Mouse (Mus musculus): ENCODE data around the gene Trappc13. TPM values are rescaled to one million over a fixed set of nuclear protein-coding genes. Genes with fewer than 3 reads are reported as not detected.
A peak's percentile ranks its signal among the peaks of the same experiment; 100 is the strongest.

Trappc13 gene
- polyA plus RNA-seq, 1 experiment from 2014 or later: 79.7 TPM

DNA sequence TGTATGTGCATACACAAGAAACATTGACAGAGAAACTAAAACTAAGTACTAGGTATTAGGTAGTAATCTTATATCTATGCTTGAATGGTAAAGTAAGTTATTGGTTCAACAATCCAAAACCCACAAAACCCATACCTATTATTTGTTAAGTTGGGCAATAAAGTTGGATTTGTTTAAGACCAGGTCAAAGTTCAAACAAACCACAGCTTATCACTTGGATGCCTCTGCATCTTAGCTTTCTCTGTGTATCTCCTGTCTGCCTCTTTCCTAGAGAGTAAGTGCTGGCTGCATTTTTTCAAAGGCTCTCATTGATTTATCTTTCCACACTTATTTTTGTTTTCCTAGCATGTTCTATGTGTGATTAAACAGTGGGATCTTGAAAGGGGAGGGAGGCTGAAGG, 5.8 kb downstream of the Trappc13 start:
- ATAC-seq (ENCODE audit: insufficient read depth, low FRiP score, low TSS enrichment): no peak
- Histone ChIP-seq H3K36me3 (ENCODE audit: control insufficient read depth, insufficient read depth, low read length) (0 out of 2 replicates have a peak, but pooled peaks cover 4% of the 10 kb centered on the region), H3K4me3 (ENCODE audit: low read depth, low read length) (no peak overlapping the region), H3K4me2 (ENCODE audit: low read depth) (no peak overlapping the region), H3K27ac (ENCODE audit: low read depth, low read length) (no peak overlapping the region), H3K4me1 (ENCODE audit: control insufficient read depth, insufficient read depth, low read length) (0 out of 2 replicates have a peak, but pooled peaks cover 5% of the 10 kb centered on the region), H3K9ac (ENCODE audit: low read length) (no peak overlapping the region), H3K27me3 (ENCODE audit: control insufficient read depth, insufficient read depth, low read length) (no peaks in the 10 kb centered on the region), H3K9me3 (ENCODE audit: control insufficient read depth, low read length) (no peaks in the 10 kb centered on the region)
- no peak for DNase-seq (ENCODE audit: low spot score)

DNA sequence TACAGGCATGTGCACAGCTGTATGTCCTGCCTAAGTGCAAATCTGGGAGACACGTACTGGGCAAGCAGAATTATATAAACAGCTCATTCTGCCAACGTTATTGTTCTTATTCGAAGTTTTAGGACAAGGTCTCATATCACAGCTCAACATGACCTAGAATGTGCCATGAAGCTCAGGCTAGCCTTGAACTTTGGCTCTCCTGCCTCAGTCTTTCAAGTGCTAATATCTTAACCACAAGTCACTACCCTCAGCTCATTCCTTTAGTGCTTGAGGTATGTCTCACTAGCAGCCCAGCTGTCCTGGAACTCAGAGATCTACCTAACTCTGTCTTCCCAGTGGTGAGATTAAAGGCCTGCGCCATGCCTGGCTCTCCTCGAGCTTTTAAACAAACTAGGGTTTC, 6.6 kb downstream of the Trappc13 start:
- ATAC-seq (ENCODE audit: insufficient read depth, low FRiP score, low TSS enrichment): no peak
- H3K36me3 ChIP-seq (ENCODE audit: control insufficient read depth, insufficient read depth, low read length): peaks cover 6% of the 10 kb centered on the region; the same call in 1 of the 2 replicates

DNA sequence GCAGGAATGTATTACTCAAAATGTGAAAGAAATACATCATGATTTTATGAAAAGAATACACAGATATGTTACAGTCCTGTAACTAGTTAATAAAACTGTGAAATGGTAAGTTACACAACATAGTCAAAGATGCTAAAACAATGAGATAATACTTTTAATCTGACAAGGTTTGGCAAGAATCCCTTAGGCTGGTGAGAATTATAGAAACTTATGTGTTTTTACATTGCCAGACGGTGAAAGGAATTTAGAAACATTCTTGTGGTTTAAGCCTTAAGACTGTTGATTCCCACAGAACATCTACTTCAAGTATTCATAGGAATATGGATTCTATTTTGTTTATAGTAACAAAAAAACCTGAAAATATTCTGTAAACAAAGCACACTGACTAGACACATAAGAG, 22.6 kb downstream of the Trappc13 start:
- WGBS: 86% methylated on average over 1 of the region's 1 CpGs
- no peaks in the 10 kb centered on the region for H3K36me3 ChIP-seq (ENCODE audit: control insufficient read depth, insufficient read depth, low read length)
- no peak for ATAC-seq (ENCODE audit: insufficient read depth, low FRiP score, low TSS enrichment)

More for the DNA sequence above, 6.6 kb downstream of the Trappc13 start:
- no peak overlapping the region for H3K27ac ChIP-seq (ENCODE audit: low read depth, low read length)
- no peak overlapping the region for H3K4me3 ChIP-seq (ENCODE audit: low read depth, low read length)
- no peak for DNase-seq (ENCODE audit: low spot score)
- WGBS: 94% methylated on average over 5 of the region's 5 CpGs
- no peak overlapping the region for H3K4me2 ChIP-seq (ENCODE audit: low read depth)
- H3K9me3 ChIP-seq (ENCODE audit: control insufficient read depth, low read length): no peaks in the 10 kb centered on the region
- 0 out of 2 replicates have a peak, but pooled peaks cover 3% of the 10 kb centered on the region for H3K4me1 ChIP-seq (ENCODE audit: control insufficient read depth, insufficient read depth, low read length)
- H3K9ac ChIP-seq (ENCODE audit: low read length): no peak overlapping the region
- H3K27me3 ChIP-seq (ENCODE audit: control insufficient read depth, insufficient read depth, low read length): no peaks in the 10 kb centered on the region

GRCm38 (mm10) chr13:104155106-104155505, 23.2 kb downstream of the Trappc13 start:
- Histone ChIP-seq H3K4me2 (ENCODE audit: low read depth) (no peak overlapping the region), H3K36me3 (ENCODE audit: control insufficient read depth, insufficient read depth, low read length) (no peaks in the 10 kb centered on the region), H3K9ac (ENCODE audit: low read length) (no peak overlapping the region), H3K27ac (ENCODE audit: low read depth, low read length) (no peak overlapping the region), H3K27me3 (ENCODE audit: control insufficient read depth, insufficient read depth, low read length) (no peaks in the 10 kb centered on the region), H3K9me3 (ENCODE audit: control insufficient read depth, low read length) (no peaks in the 10 kb centered on the region), H3K4me1 (ENCODE audit: control insufficient read depth, insufficient read depth, low read length) (no peaks in the 10 kb centered on the region), H3K4me3 (ENCODE audit: low read depth, low read length) (no peak overlapping the region)
- DNase-seq (ENCODE audit: low spot score) (no peak), ATAC-seq (ENCODE audit: insufficient read depth, low FRiP score, low TSS enrichment) (no peak)
- WGBS: 92% methylated on average over 7 of the region's 7 CpGs

More for the DNA sequence above, 22.6 kb downstream of the Trappc13 start:
- no peak overlapping the region for H3K4me2 ChIP-seq (ENCODE audit: low read depth)
- H3K27me3 ChIP-seq (ENCODE audit: control insufficient read depth, insufficient read depth, low read length): no peaks in the 10 kb centered on the region
- H3K4me3 ChIP-seq (ENCODE audit: low read depth, low read length): no peak overlapping the region
- no peak for DNase-seq (ENCODE audit: low spot score)
- no peak overlapping the region for H3K27ac ChIP-seq (ENCODE audit: low read depth, low read length)
- H3K9ac ChIP-seq (ENCODE audit: low read length): no peak overlapping the region
- no peaks in the 10 kb centered on the region for H3K9me3 ChIP-seq (ENCODE audit: control insufficient read depth, low read length)
- no peaks in the 10 kb centered on the region for H3K4me1 ChIP-seq (ENCODE audit: control insufficient read depth, insufficient read depth, low read length)

DNA sequence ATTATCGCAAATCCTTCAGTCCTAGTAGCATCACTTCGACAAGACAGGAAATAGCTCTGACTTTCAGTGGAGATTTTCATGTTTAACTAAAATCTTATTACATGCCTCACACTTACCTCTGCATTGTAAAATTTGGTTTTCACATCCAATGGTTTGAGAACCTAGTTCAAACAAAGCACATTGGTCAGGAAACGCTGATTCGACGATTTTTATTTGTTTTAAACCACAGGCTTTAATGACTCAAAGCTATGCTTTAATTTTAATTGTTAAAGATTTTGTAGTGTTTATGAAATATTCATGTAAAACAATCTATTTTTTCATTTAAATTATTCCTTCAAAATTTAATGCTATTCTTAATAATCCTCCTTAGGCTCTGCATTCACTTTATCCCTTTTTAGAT, 24.1 kb downstream of the Trappc13 start:
- peaks cover 2% of the 10 kb centered on the region; the same call in 1 of the 2 replicates for H3K36me3 ChIP-seq (ENCODE audit: control insufficient read depth, insufficient read depth, low read length)
- no peaks in the 10 kb centered on the region for H3K4me1 ChIP-seq (ENCODE audit: control insufficient read depth, insufficient read depth, low read length)
- H3K9me3 ChIP-seq (ENCODE audit: control insufficient read depth, low read length): no peaks in the 10 kb centered on the region
- no peak overlapping the region for H3K9ac ChIP-seq (ENCODE audit: low read length)
- H3K27ac ChIP-seq (ENCODE audit: low read depth, low read length): no peak overlapping the region
- ATAC-seq (ENCODE audit: insufficient read depth, low FRiP score, low TSS enrichment) (no peak), DNase-seq (ENCODE audit: low spot score) (no peak)
- H3K27me3 ChIP-seq (ENCODE audit: control insufficient read depth, insufficient read depth, low read length): no peaks in the 10 kb centered on the region
- 94% methylated on average over 5 of the region's 5 CpGs for whole genome bisulfite sequencing
- no peak overlapping the region for H3K4me2 ChIP-seq (ENCODE audit: low read depth)
- H3K4me3 ChIP-seq (ENCODE audit: low read depth, low read length): no peak overlapping the region

DNA sequence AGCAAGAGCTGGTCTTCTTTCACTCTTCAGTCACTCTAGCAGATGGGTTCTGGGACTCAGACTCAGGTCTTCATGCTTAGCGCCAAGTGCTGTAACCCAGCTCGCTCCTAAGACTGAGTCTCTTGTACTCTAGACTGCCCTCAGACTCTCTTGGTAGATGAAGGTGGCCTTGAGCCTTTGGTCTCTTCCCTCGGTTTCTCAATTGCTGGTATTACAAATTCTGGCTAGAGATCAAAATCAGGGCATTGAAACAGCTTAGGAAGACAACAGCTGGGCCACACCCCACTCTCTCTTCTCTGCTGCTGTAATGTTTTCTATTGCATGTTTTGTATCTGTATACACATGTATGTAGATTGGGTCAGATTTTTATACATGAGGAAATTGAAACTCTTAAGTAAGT, 32.6 kb downstream of the Trappc13 start:
- Histone ChIP-seq H3K4me1 (ENCODE audit: control insufficient read depth, insufficient read depth, low read length) (no peaks in the 10 kb centered on the region), H3K36me3 (ENCODE audit: control insufficient read depth, insufficient read depth, low read length) (peaks cover 12% of the 10 kb centered on the region)
- DNase-seq (ENCODE audit: low spot score): no peak

DNA sequence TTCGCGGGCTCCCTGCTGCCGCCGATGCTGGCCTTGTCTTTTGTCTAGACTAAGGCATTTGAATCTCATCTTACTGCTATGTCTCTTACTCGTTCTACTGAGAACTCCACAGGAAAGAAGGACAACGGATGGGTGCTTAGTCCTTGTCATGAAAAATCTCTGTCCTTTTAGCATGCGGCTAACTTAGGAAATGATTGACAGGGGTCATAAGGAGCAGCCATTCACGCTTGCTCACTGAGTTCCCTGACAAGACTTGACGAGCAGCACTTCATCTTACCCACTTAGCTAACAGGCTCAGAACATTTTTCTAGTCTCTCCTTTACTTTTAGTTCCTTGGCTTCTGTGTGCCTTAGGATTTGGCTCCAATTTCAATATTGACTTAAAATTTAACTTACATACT, 33.4 kb downstream of the Trappc13 start:
- Histone ChIP-seq H3K4me3 (ENCODE audit: low read depth, low read length) (no peak overlapping the region), H3K27ac (ENCODE audit: low read depth, low read length) (no peak overlapping the region), H3K4me1 (ENCODE audit: control insufficient read depth, insufficient read depth, low read length) (no peaks in the 10 kb centered on the region), H3K36me3 (ENCODE audit: control insufficient read depth, insufficient read depth, low read length) (peaks cover 12% of the 10 kb centered on the region), H3K27me3 (ENCODE audit: control insufficient read depth, insufficient read depth, low read length) (no peaks in the 10 kb centered on the region), H3K9me3 (ENCODE audit: control insufficient read depth, low read length) (no peaks in the 10 kb centered on the region), H3K4me2 (ENCODE audit: low read depth) (no peak overlapping the region), H3K9ac (ENCODE audit: low read length) (no peak overlapping the region)
- 88% methylated on average over 9 of the region's 9 CpGs for WGBS
- DNase-seq (ENCODE audit: low spot score): no peak
- no peak for ATAC-seq (ENCODE audit: insufficient read depth, low FRiP score, low TSS enrichment)

More for the DNA sequence above, 32.6 kb downstream of the Trappc13 start:
- no peak overlapping the region for H3K4me3 ChIP-seq (ENCODE audit: low read depth, low read length)
- H3K27me3 ChIP-seq (ENCODE audit: control insufficient read depth, insufficient read depth, low read length): no peaks in the 10 kb centered on the region
- no peak overlapping the region for H3K4me2 ChIP-seq (ENCODE audit: low read depth)
- WGBS: 91% methylated on average over 3 of the region's 3 CpGs
- H3K27ac ChIP-seq (ENCODE audit: low read depth, low read length): no peak overlapping the region
- no peak for ATAC-seq (ENCODE audit: insufficient read depth, low FRiP score, low TSS enrichment)
- no peaks in the 10 kb centered on the region for H3K9me3 ChIP-seq (ENCODE audit: control insufficient read depth, low read length)
- no peak overlapping the region for H3K9ac ChIP-seq (ENCODE audit: low read length)

GRCm38 (mm10) chr13:104139369-104140209, 38.7 kb downstream of the Trappc13 start:
- no peak overlapping the region for H3K27ac ChIP-seq (ENCODE audit: low read depth, low read length)
- H3K36me3 ChIP-seq (ENCODE audit: control insufficient read depth, insufficient read depth, low read length): peaks cover 4% of the 10 kb centered on the region; the same call in 1 of the 2 replicates
- ATAC-seq (ENCODE audit: insufficient read depth, low FRiP score, low TSS enrichment): peak; percentile 70; the same call in 1 of the 2 replicates

More at GRCm38 (mm10) chr13:104139369-104140209, 38.7 kb downstream of the Trappc13 start:
- 46% methylated on average over 13 of the region's 13 CpGs for WGBS
- H3K4me2 ChIP-seq (ENCODE audit: low read depth): no peak overlapping the region
- no peak overlapping the region for H3K4me3 ChIP-seq (ENCODE audit: low read depth, low read length)
- H3K4me1 ChIP-seq (ENCODE audit: control insufficient read depth, insufficient read depth, low read length): no peaks in the 10 kb centered on the region
- H3K9ac ChIP-seq (ENCODE audit: low read length): no peak overlapping the region
- DNase-seq (ENCODE audit: low spot score): peak; percentile 75
- H3K27me3 ChIP-seq (ENCODE audit: control insufficient read depth, insufficient read depth, low read length): no peaks in the 10 kb centered on the region
- H3K9me3 ChIP-seq (ENCODE audit: control insufficient read depth, low read length): no peaks in the 10 kb centered on the region

Measured in neural tube, embryonic 11.5 days (tissue).